Mouse (Mus musculus): ENCODE measurements around the gene Tex33.
"Not testable (repeated sequence)": the region's sequence is repeated elsewhere in the genome, so short reads cannot be mapped to it uniquely, and the experiment has no call there.

The Tex33 gene

DNA sequence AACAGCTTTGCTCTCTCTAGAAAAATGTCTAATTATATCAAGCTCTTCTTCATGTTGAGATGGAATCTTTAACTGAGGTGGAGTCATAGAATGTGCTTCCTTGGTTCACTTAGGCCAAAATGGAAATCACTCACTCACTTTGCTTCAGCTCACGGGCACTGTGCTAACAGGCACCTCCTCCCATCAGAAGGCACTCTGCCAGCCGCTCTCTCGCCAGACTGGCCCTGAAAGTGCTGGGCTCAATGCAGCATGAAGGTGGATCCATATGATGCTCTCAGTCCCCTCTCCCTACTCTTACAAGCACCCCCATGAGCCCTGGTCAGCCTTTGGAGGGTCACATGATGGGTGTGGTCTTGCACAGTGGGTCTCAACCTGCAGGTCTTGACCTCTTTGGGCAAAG is 21.5 kb downstream of the Tex33 start:
- no peak for DNase-seq (ENCODE audit: low spot score in 2 of 2)

DNA sequence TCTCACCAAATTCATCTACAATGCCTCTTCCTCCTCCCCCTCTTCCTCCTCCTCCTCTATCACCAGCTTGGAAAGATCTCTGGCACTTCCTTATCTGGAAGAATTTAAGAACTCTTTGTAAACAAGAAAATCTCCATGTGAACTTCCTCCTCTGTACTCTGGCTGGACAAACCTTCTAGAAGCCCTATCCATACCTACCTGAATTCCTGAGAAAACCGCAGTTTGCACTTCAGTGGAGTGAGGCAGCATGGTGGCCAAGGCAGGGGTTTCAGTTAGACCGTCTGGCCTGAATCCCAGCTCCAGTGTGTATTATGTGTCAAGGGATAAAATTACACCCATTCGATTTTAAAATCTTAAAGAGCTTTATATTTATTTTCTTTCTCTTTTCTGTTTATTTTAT is 22.9 kb downstream of the Tex33 start:
- no peak for DNase-seq (ENCODE audit: low spot score in 2 of 2)

DNA sequence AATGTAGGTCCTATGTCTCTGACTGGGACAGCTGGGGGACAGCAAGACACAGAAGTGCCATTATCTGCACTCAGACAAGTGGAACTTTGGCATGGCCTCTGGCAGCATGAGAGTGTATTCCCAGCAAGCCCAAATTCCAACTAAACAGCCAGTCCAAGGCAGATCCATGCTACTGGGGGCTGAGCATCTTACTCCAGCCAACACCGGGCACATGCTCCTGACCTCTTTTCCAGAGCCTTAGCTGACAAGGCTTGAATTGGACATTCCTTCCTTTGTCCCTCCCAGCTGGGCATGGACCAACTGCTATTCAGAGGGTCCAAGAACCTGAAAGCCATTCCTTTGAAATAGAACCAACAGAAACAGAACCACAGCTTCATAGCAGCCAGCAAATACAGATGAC is 26.1 kb downstream of the Tex33 start:
- DNase-seq (ENCODE audit: low spot score in 2 of 2): no peak

DNA sequence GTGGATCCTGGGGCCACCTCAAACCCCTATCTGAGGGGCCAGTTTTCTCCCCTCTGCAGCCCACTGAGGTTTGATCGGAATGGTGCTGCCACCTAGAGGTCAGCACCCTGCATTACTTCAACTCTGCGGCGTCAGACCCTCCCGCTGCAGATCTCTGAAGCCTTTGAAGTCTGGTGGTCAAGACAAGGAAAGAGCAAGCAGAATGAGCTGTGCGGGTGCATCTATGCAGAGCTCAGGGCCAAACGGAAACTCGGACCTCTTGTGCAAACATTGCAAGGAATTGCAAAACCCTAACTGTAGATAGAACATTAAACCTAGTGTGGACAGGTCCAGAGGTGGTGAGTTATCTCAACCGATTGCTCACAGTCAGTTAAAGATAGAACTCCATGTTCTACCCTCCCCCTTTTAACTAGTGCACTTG is 26.8 kb downstream of the Tex33 start:
- DNase-seq (ENCODE audit: low spot score in 2 of 2): peak; percentile 8 to 28

DNA sequence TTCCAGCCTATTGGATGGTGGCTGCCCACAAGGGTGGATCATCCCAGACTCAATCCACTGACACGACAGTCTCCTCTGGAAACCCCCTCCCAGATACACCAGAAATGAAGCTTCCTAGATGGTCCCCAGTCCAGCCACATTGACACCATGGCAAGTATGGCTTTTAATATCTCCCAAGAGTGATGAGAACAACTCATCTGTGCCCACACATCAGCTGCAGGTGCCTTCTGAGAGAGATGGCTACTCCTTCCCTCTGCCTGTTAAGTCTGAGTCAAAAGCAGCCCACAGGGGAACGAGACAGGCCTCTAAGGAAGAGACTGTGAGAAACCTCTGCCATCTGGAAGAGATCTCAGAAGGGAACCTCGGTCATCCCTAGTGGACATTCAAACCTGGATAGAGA is 27.9 kb downstream of the Tex33 start:
- no peak for DNase-seq (ENCODE audit: low spot score in 2 of 2)

DNA sequence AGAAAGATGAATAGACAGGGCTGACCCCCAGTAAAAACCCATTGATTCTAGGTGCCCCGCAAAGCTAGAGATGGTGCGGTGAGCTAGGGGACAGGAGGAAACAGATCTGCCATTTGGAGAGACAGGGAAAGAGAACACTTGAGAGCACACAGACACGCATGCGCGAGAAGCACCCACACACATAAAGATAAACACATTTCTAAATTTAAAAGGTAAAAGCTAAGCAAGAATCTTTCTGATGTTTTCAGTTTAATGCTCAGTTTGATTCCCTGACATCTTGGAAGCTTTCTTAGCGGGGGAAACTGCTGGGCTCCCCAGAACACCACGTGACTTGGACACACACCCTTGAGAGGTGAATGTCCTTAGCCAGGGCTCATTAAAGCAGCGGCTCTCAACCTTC is 28.8 kb downstream of the Tex33 start:
- no peak for DNase-seq (ENCODE audit: low spot score in 2 of 2)

DNA sequence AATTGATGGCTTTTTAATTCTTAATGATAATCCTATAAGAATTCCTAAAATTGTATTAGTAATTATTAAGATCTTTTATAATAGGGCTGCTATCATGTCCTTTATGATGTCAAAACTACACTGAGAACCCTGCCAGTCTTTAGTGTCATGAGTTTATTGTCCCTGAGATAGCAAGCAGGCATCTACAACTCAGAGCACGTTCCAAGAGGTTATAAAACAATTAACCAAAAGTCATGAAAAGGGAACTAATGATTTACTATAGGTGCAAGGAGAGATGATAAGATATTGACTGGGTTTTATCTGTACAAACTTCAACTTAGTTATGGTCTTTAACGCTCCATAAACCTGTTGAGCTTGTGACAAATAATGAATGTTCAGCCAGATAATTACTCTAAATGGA is 29.8 kb downstream of the Tex33 start:
- no peak for DNase-seq (ENCODE audit: low spot score in 2 of 2)

DNA sequence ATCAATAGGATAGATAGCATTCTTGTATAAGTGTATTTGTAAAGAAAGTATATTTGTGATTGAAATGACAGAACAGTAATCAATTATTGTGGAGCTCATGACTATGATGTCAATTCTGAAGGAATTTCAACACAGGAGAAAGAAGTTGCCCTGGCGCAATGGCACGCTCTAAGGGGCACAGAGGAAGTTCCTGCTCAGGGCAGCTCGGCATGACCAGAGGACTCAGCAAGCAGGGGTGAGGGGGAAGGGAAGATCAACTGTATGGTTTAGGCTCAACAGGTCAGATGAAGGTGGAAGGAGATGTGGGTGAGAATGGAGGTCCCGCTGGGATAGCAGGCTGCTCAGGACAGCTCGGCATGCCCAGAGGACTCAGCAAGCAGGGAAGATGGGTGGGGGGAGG is 40.2 kb downstream of the Tex33 start:
- no peak for DNase-seq (ENCODE audit: low spot score in 2 of 2)

DNA sequence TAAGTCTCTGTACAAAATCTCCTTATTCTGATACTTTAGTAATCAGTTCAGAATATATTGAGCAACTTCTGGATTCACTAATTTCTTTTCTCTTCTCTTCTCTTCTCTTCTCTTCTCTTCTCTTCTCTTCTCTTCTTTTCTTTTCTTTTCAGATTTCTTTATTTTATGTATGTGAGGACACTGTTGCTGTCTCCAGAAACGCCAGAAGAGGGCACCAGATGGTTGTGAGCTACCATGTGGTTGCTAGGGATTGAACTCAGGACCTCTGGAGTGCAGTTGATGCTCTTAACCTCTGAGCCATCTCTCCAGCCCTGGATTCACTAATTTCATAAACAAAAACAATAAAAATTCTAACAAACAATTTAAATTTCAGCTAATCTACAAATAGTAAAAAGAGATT is 40.8 kb downstream of the Tex33 start:
- no peak for DNase-seq (ENCODE audit: low spot score in 2 of 2)

DNA sequence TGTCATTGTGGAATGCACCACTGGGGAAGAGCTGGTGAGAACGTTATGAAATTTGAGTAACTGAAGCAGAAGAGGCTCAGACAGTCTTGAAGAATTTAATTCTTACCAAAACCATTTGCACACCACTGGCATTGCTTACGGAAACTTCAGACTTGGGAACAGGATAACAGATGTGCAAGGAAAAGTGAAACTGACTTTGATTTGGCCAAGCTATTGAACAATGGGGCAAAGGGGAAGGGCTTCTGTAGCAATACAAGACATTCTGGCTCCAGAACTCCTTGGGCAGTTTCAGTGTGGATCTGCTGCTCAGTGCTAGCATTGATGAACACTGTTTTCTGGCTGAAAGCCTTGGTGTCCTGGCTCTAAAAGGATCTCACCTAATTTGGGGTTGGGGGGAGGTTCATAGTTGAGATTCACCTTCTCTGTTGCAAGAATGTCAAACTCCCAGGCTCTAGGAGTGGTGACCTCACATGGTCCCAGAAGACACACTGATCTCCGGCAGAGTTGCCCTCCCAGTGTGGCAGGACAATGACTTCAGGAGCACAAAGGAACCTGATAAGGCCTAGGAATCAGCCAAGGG is 44.0 kb downstream of the Tex33 start:
- DNase-seq (ENCODE audit: low spot score in 2 of 2): no peak

DNA sequence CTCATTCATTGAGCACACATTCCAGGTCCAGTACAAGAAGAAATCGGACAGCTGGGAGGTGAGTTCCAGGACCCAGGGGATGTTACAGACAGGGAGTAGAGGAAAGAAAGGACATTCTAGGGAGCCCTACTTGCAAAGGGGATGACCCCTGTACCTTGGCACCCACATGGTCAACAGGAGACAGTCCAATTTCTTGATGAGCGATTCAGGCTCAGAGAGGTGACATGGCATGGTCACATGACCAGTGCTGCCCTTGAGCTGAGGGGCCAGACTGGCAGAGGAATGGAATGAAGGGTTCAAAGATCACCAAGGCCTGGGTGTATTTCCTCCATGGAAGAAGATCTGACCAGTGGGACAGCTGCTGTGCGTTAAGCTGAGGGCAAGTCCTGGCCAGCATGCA is 51.1 kb downstream of the Tex33 start:
- DNase-seq (ENCODE audit: low spot score in 2 of 2): no peak

DNA sequence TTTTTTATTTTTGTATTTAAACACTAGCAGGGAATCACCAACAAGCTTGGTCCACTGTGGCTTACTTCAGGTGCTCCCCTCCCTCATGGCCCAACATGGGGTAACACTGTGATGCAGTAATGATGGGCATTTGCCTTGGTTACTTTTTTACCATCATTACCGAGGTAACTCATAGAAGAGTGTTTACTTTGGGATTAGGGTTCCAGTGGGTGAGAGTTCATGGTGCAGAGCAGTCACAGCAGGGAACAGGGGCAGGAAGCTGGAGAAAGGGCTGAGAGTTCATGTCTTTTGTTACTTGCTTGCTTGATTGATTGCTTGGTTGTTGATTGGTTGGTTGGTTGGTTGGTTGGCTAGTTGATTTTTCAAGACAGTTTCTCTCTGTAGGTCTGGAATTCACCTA is 52.0 kb downstream of the Tex33 start:
- DNase-seq (ENCODE audit: low spot score in 2 of 2): no peak

DNA sequence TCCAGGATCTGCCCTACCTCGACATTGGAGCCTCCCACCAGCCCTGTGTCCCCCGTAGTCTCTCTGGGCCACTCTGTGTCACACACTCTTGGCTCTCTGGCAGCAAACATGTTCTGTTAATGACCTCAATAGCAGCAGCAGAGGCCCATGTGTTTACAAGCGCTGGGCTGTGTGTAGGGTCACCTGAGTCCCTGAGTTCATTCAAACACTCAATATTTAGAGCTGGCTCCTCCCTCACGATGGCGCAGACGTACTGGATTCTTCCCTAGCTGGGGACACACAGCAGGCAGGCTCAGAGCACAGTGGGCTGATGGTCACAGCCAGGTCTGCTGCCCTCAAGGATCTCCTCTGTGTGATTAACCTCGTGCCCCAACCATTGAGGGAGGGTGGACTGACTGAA is 54.8 kb downstream of the Tex33 start:
- DNase-seq (ENCODE audit: low spot score in 2 of 2): not testable (repeated sequence)

DNA sequence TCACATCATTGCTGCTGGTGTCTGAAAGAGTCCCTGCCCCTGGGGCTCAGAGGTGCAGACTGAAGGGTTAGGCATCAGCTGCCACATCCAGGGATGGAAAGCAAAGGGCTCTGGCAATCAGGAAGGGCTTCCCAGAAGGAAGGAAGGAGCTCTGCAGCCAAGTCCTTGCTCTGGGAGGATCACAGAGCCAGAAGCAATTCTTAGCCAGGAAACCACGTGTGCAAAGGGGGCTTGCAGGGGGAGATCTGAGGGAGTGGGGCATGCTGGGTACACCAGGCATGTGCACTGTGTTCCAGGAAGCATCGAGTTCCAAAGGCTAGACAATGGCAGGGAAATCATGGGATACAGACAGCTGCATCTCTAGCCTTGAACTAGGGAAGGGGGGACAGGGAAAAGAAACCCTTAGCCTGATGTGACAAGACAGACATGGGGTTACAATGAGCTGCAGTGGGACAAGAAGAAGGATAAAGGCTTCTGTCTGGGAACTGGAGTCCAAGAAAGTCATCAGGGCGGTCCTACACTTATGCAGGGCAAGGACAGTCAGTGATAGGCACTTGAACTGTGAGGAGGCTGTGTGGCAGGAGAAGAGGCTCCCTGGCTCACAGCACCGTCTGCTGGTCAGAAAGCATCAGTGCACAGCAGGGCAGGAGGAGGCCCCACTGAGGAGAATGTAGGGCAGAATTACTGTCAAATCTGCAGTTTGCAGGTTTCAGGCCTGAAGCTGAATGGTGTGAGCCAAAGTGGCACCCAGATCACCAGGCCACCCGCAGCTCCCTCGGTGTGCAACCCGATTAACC is 55.9 kb downstream of the Tex33 start:
- DNase-seq (ENCODE audit: low spot score in 2 of 2): peak; percentile 52 to 55

DNA sequence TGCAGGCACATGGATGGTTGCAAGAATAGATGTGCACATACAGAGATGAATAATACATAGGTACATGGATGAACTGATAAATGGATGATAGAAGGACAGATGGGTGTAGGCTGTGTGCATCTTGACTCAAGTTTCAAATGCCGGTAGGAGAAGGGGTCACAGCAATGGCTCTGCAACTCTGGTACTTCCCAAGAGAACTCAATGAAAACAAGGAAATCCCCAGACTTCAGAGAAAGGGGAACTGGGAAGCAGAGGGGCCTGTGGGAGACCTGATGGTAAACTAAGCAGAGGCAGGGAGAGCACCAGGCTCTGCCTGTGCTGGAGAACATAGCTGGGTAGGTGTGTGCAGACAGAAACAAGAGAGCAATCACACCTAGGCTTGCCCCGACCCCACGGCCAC is 61.3 kb downstream of the Tex33 start:
- DNase-seq (ENCODE audit: low spot score in 2 of 2): no peak

DNA sequence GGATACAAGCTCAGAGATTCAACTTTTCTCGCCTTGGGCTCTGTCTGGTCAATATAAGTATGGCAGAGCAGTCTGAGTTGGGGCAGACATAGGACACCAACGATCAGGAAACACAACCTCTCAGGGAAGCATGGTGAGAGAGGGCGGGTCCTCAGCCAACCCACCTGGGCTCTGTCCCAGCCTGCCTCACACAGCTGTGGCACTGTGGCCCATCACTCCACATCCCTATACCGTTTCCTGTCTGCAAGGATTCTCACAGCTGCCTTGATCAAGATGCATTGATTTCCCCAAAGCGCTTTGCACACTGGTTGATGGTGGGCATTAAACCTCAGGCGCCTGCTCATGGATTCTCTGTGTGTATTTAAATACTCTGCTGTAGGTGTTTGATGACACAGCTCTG is 62.7 kb downstream of the Tex33 start:
- no peak for DNase-seq (ENCODE audit: low spot score in 2 of 2)

DNA sequence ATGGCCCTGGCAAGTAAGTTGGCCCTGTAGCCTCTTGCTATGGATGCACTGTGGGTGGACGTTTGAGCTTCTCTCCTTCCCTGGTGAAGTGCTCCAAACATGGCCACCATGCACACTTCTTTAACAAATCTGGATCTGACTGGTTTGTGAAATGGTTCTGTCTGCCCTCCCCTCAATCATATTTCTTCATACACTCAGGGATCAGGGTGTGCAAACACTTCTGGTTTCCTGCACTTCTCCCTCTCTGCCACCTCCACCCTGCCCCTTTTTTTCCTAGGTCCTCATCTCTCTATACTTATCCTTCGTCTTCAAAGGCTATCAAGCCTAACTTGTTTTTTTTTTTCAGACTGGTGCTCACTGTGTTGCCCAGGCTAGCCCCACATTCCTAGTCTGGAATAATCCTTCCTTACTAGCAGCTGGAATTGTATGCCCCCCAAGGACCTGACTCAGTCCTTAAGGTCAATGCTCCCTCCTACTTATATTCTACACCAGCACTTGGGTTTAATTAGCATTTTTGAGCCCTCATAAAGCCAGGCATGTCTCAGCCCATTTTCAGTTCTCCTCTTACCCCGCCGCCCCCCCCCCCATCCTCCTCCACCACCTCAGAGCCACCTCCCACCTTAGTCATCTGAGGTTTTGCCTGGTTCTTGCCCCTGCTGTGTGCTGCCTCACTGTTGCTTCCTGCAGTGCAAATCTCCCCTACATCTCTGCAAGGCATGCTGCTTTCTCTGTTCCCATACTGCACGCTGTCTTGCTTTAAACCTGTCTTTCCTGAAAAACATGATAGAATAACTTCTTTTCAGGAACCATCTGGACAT is 64.0 kb downstream of the Tex33 start:
- DNase-seq (ENCODE audit: low spot score in 2 of 2): peak in 1 of 2 experiments; percentile 29

DNA sequence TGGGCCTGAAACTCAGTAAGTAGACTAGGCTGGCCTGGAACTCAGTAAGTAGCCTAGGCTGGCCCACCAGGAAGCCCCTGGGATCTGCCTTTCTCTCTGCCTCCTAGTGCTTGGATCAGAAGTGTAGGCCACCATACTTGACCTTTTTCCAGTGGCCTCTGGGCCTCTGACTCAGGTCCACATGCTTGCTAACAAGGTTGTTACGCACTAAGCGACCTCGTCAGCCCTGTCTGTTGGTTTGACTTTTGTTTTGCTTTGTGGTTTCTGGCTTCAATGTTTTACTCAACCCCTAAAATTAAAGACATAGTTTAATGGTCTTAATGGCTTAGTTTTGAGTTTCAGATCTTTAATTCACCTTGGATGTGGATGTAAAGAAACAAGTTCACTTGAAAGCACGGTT is 65.0 kb downstream of the Tex33 start:
- DNase-seq (ENCODE audit: low spot score in 2 of 2): no peak

DNA sequence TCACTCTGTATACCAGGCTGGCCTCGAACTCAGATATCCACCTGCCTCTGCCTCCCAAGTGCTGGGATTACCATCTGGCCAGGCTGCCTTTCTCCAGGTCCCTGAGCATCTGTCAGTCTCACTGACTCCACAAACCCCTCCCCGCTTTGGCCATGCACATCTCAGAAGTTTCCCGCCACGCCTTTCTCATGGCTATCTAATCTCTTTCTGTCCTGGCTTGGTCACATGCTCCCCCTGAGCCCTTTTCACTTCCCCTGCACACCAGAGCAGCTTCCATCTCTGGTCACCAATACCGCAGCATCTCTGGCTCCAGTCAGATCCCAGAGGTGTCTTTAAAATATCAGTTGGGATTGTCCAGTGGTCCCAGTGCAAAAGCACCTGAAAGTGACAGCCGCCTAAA is 65.7 kb downstream of the Tex33 start:
- not testable (repeated sequence) for DNase-seq (ENCODE audit: low spot score in 2 of 2)

DNA sequence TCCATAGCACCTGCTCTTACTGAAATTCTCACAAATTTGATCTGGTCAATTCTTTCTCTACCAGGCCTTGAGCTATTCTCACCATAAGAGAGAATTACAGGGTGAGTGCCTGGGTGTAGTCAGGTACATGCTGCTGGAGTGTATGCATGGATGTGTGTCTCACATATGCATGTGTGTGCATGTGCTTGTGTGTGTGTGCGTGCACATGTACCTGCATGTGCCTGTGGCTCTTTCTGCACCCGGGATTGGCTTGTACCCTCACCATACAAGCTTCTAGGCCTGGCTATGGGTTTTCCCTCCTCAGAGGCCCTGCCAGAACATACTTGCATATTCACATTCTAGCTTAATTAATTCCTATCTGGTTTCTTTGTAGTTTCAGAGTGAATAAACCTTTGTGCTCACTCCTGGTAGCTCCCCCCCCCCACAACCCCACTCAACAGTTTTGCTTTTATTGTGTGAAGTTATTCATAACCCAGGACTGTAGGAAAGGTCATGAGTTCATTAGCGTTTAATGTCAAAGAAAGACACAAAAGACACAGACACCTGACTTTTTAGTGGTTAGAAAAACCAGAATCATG is 67.1 kb downstream of the Tex33 start:
- DNase-seq (ENCODE audit: low spot score in 2 of 2): no peak
